Mouse (Mus musculus) kidney, adult 9 months (tissue): ENCODE data around the gene Gm3417.
A peak's percentile ranks its signal among the peaks of the same experiment; 100 is the strongest.
"Not testable (repeated sequence)": the region's sequence is repeated elsewhere in the genome, so short reads cannot be mapped to it uniquely, and the experiment has no call there.

Source experiments
- DNase-seq: peaks from one replicate; pipeline ENCODE4 v3.0.0; 2022

The Gm3417 gene

DNA sequence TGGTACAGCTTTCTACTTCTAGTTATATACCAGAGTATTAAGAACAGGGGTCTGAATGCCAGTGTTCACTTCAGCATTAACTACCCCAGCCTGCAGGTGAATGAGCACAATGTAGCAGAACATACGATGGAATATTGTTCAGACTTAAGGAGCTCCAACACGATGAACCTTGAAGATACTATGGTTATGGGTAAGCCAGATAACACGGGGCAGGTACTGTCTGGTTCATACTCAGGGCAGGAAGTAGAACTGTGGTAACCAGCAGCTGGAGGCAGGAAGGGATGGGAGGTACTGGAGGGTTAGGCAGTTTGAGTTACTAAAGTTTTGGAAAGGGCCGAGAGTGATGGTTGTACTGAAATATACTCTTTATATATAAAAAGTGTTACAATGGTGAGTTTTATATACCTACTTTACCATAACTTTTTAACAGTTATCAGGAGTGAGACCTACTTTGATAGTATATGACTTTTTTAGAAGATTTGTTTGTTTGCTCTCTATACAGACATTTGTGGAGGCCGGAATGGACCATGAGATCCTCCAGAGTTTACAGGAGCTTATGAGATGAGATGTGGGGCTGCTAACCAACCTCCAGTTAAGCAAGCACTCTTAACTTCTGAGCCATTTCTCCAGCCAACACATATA is 19.8 kb downstream of the Gm3417 start:
- DNase-seq, result no peak

- no peak for DNase-seq
Observed at GRCm38 (mm10) chr17:14953452-14953851, 25.1 kb downstream of the Gm3417 start.

DNA sequence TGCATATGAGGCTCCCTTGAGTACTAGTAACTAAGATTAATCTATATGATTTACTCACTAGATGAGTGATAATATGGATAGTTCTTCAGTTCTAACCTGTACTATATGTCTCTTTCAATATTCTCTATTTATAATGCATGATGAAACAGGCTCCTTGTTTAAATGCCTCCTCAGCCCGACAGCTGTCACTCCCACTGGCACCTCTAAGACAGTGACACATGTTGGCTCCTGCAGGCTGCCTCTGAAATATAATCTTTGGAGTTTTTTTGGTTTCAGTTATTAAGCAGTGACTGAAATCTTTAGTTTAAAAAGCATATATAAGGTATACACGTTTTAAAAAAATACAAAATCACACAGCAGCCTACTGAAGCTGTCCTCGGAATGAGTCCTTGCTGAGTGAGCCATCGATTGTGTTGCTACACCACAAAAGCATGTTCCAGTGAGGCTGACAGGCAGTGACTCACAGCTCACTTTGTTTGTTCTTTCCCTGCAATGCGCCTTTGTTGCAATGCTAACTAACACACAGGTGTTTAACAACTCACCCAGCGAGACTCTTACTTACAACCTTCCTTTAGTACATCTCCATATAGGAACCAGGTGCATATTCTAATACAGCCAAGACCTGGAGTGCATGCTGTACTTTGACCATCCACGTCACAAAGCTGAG is 29.3 kb downstream of the Gm3417 start:
- no peak for DNase-seq

- peak; percentile 16 for DNase-seq
Observed at GRCm38 (mm10) chr17:14944551-14944950, 34.0 kb downstream of the Gm3417 start.

GRCm38 (mm10) chr17:14943729-14944059 is 34.9 kb downstream of the Gm3417 start:
- no peak for DNase-seq

DNA sequence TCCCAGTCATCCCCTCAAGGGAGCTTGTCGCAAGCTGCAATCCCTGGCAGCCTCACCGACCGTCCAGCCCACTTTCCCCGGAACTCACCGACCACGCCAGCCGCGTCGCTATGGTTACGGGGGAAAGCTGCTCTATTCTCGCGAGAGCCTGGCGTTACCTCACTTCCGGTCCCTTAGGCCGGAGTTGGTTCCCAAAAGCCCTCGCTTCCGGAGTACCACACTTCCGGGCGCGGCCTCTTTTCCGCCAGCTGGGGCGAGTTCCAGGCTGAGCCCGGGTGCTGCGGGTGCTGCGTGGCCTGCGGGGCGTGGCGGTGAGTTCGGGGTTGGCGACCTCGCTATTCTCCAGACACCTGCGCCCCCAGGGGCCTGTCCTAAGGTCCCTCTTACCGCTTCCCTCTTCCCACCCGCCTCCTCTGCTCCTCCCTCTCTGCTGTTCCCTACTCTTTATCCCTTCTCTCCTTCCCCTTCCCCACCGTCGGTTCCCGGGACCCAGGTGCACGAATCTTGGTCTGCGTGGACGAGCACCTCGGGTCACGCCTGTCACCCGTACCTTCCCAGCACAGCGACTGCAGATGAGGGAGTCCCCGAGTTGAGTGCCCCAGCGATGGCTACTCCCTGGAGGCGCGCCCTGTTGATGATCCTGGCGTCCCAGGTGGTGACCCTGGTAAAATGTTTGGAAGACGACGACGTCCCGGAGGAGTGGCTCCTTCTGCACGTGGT is 35.4 kb downstream of the Gm3417 start, which contains the start of the genes Wdr27 and 1600012H06Rik:
Wdr27 (minus strand) TSS at position 150 of the 720 bp plus-strand sequence.
1600012H06Rik (plus strand) TSS at position 176 of the 720 bp plus-strand sequence.
- peak; percentile 98 for DNase-seq

DNA sequence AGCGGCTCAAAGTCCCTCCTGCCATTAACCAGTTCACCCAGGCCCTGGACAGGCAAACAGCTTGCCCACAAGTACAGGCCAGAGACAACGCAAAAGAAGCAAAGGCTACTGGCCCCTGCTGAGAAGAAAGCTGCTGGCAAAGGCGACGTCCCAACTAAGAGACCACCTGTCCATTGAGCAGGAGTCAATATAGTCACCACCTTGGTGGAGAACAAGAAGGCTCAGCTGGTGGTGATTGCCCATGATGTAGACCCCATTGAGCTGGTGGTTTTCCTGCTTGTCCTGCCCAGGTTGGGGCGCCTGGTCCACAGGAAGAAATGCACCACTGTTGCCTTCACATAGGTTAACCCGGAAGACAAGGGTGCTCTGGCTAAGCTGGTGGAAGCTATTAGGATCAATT is 36.4 kb downstream of the Gm3417 start:
- DNase-seq, result not testable (repeated sequence)

DNA sequence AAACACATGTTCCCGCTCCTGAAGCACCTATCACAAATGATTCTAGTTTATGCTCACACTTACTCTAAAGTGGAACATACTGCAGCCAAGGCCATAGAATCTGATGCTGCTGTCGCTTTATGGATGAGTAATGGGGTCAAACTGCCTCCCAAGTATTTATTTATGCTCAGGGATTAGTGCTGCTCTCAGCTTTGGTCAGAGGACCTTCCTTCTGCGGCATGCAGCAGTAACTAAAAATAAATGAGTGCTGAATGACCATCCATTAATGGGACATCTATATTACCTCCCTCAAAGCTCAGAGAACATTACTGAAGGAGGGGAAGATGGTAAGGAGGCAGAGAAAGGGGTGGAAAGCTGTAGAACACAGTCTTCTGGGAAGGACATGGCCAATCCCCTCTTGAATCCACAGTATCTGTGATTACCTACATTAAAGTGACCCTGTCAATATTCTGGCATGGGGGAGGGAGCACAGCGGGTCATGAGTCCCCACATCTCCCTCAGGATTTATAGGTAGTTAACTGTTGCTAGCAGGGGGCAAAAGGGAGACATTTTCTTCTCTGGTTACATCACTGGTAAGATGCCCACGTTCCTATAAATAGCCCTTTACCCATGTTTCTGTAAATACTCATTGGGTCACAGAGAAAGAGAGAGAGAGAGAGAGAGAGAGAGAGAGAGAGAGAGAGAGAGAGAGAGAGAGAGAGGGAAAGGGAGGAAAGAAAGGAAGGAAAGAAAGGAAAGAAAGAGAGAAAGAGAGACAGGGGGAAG is 42.6 kb downstream of the Gm3417 start:
- no peak for DNase-seq

GRCm38 (mm10) chr17:14935280-14935679 is 43.3 kb downstream of the Gm3417 start:
- DNase-seq, result not testable (repeated sequence)

DNA sequence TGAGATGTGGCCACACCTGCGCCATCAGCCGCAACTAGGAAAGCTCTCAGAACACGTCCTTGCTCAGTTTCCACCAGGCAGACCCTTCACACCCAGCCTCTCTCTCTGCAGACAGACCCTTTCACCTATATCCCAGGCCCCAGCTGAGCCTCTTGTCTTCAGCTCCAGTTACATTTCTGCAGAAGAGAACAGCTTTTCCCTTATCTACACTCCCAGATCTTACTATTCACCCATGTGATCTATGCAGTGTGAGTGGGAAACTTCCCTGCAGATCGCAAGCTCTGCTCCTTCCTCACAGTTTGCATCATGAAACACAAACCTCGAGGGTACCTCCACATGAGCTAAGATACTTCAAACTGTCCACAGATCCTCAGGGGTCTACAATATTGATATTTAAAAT is 47.1 kb downstream of the Gm3417 start:
- no peak for DNase-seq

GRCm38 (mm10) chr17:14930697-14931096 is 47.9 kb downstream of the Gm3417 start:
- DNase-seq, result no peak

- DNase-seq, result no peak
Observed at GRCm38 (mm10) chr17:14928631-14929030, 50.0 kb downstream of the Gm3417 start.

- DNase-seq, result no peak
Observed at GRCm38 (mm10) chr17:14927644-14928218, 50.9 kb downstream of the Gm3417 start.

DNA sequence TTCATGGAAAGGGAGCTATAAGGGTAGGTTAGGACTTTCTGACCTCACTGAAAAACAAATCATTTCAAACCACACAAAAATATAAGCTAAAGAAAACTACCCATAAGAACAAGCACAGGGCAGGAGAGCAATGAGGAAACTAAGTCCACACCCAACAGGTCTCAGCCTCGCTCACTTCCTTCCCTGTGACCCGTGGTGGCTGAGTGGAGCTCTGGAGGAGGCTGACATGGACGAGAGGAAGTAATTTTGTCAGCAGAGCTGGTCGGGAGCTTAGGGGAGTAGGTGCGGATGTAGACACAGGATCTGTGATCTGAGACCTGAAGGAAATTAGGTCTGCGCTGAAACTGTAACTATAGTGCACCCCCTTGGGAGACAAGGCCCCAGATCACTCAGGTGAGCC is 57.0 kb downstream of the Gm3417 start:
- DNase-seq, result no peak

DNA sequence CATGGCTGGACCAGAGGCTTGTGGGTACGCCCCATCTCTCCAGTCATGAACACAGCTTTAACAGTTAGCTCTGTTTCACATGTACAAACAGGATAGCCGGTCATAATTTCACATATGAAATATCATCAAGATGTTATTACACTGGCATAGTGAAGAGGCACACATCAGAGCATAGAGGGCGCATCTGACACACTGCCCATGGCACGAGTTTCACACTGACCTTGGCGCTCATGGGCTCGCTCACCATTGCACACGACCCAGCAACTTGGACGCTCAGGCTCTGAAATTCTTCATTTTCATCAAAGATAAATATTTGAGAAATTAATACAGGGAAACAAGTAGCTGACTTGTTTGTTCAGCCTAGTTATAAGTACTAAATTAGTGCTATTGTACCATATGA is 60.7 kb downstream of the Gm3417 start:
- no peak for DNase-seq

DNA sequence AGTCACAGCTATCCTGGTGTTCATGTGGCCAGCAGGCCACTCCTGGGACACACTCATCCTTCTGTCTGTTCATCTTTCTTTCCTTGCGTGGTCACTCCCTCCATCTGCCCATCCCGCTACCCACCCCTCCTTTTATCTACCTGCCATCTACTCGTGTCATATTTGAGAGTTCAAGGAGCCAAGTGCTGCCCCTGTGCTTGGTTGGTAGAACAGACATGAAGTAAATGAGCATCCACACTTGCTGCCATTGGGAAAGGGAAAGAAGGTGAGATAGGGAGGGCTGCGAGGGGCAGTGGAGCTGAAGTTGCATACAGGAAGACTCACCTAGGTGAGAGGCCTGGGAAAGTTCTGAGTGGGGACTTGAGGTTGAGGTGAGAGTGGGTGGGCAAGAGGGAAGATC is 64.2 kb downstream of the Gm3417 start:
- DNase-seq, result no peak
